Mouse (Mus musculus) lung, postnatal 14 days (tissue): ENCODE measurements around the gene Mlxip.

Source experiments
- DNase-seq: peaks from one replicate; pipeline ENCODE4 v3.0.0; 2021

The Mlxip gene

GRCm38 (mm10) chr5:123394303-123394956 lies at the start of gene Mlxip:
Gene Mlxip (plus strand): TSS chr5:123394798.
- DNase-seq: peak; percentile 95

- peak; percentile 64 for DNase-seq
These were observed 49.4 kb upstream of the Mlxip start for GRCm38 (mm10) chr5:123344963-123345852.

- DNase-seq: peak; percentile 80
These were observed 48.5 kb upstream of the Mlxip start for GRCm38 (mm10) chr5:123345853-123346654.

DNA sequence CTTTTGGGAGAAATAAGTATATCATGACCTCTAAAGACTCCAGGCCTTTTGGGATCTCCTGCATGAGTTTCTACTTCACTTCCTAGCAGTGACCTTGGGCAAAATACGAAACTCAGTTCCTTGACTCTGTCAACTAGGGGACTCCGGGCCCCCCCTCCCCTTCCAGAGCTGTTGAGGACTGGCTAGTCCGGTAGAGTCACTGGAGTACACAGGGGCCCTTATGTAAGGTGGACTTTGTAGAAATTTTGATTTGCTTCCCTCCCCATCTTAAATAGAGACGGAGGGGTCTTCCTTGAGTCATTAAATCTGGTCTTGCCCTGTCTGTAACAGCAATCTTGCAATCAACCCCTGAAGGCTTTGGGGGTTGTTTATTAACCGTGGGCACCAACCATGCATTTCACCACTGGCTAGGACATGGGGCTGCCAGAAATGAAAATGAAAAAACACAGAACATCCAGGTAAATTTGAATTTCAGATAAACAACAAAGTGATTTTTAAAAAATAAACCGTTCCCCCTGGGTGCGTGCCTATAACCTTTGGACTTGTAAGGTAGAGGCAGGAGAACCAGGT lies 47.8 kb upstream of the Mlxip start:
- DNase-seq: no peak

GRCm38 (mm10) chr5:123347985-123348384 lies 46.6 kb upstream of the Mlxip start:
- no peak for DNase-seq

DNA sequence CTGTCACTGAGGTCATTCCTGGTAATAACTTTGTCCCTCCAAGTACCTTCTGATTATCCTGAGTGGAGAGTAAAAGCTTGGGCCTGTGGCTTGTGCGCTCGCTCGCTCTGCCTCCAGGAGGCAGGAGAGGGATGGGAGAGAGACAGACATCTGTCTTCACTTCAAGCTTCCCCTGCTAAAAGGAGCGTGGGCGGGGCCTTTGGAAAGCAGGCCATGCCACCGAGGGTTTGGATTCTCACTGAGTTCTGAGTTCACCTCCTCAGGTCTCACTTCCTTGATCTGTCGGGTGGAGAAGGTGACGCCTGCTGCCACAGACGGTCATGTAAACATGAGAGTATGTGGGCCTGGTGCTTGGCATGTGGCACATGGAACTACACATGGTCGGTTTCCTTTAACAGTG lies 44.2 kb upstream of the Mlxip start:
- peak; percentile 39 for DNase-seq

DNA sequence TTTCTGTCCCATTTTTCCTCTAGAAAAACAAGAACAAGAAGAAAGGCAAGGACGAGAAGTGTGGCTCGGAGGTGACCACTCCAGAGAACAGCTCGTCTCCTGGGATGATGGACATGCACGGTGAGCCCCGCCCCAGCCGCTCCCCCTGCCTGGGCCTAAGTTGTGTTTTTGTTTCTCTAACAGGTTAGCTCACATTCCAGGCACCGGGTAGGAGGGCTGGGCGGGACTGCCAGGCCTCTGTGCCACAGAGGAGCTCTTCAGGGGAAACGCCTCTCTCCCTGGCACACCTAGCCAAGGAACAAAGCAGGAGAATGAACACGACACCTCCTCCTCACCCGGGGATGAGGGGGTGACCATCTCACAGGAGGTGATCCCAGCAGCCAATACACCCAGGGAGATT lies 38.7 kb upstream of the Mlxip start:
- peak; percentile 60 for DNase-seq

DNA sequence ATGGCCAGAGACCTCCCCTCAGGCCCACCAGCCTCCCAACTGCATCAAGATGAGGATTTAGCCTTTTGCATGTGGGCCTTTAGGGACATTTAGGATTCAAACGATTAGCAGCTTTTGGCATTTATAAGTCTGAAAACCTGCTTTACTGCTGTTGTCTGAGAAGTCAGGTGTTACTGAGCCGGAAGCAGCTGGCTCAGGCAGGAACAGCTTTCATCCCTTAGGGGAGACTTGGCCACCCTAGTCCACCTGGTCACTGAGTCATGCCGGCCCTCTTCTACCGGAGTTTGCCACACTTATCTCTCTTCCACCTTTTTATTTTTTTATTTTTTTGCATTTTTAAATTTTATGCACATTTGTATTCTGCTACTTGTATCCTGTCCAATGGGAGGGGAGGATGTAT lies 37.3 kb upstream of the Mlxip start:
- DNase-seq: no peak

GRCm38 (mm10) chr5:123359431-123359830 lies 35.2 kb upstream of the Mlxip start:
- no peak for DNase-seq

DNA sequence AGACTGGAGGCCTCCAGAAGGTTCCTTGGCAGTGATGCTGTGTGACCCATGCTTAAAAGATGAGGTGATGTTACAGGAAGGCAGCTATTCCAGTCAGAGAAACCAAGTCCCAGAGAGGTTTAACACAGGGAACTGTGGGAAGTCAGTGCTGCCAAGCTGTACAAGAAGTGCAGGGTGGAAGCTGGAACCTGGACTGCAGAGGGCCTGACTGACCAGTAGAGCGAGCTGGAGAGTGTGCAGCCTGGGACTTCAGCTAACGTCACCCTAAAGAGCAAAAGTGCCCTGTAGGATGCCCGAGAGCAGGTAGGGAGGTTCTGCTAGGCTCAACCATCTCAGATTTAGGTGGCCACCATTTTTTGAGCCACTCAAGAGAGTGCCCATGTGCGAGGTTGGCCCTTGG lies 31.7 kb upstream of the Mlxip start:
- DNase-seq: no peak

GRCm38 (mm10) chr5:123364302-123364971 lies 30.2 kb upstream of the Mlxip start:
- DNase-seq: peak; percentile 69

DNA sequence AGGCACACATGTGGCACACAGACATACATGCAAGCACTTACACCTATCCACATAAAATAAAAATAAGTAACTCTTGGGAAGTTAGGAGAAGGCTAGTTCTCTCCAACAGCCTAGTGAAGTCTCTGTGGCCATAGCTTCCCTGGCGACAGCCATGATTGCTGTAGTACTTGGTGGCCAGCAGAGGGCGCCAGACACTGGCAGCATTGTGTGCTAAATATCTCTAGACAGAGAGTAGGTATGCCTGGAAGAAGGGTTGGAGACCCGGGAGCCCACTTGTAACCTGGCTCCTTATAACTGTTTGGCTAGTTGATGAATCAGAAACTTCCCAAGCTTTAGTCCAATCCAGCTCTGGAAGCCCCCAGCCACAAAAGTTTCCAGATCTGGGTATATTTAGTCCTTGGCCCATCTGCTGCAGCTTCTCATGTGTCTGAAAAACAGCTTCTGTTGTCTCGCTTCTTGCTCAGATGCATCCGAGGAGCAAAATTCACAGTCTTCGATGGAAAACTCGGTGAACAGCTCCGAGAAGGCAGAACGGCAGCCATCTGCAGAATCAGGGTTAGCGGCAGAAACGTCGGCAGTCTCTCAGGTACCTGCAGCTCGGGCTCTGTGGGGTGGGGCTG lies 25.6 kb upstream of the Mlxip start:
- peak; percentile 63 for DNase-seq

DNA sequence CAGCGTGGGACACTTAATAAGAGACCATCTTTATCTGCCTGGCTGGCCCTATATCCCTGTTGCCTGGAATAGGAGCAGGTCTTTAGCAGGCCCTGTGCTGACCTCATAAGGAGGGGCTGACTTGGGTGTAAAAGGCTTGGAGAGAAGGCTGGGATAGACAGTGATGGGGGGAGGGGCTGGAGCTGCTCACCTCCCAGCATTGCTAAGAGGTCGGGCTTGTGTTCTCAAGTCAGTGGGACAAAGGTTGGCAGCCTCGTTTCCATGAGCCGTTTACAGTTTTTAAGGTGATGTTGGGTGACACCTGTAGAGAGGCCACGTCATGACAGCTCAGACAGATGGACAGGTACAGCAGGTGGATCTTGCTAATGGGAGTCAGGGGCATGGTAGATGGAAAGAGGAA lies 24.5 kb upstream of the Mlxip start:
- DNase-seq: no peak

GRCm38 (mm10) chr5:123375262-123375661 lies 19.3 kb upstream of the Mlxip start:
- DNase-seq: no peak

DNA sequence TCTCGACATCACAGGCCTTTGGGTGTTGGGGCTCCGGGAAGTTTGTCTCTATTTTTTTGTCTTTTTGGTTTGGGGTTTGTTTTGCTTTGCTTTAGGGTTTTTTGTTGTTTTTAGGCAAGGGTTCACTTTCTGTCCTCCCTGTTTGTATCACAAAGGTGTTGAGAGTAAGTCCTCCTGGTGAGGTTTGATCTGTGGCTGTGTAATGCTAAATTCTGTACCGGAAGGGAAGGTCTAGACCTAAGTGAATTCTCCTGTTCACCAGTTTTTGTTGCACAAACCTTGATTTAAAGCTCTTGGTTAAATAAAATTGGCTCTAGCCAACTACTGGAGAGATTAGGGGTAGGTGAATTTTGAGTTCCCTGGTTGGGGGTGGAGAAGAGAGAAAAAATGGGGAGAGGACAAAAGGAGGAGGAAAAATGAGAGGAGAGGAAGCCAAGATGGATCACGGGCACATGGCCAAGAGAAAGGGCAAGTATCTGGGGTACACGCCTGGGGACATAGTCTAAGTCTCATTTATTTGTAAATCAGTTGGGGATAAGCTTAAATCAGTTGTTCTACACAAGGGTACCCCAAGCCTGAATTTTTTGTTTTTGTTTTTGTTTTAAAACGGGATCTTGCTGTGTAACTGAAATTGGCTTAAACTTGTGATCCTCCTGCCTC lies 18.7 kb upstream of the Mlxip start:
- no peak for DNase-seq

- peak; percentile 84 for DNase-seq
These were observed 18.0 kb upstream of the Mlxip start for GRCm38 (mm10) chr5:123376569-123376968.

- DNase-seq: peak; percentile 88
These were observed 17.3 kb upstream of the Mlxip start for GRCm38 (mm10) chr5:123377120-123377955.

DNA sequence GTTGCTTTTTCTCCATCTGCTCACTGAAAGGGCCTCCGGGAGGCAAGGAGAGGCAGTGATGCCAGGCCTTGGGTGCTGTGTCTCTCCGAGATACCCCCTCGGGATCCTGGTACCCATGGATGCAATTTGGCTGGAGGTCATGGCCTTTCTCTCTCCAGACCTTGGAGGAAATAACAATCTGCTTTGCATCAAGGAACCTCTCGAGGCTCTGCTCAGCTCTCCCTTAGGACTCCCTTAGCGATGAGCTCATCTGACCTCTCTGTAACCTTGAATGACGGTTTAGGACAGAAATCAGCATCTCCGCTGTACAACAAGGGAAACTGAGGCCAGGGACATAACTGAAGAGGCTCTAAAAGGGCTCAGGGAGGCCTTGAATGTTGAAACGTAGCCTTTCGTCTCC lies 15.9 kb upstream of the Mlxip start:
- DNase-seq: no peak

- no peak for DNase-seq
These were observed 15.1 kb upstream of the Mlxip start for GRCm38 (mm10) chr5:123379504-123379931.

- DNase-seq: peak; percentile 55
These were observed 12.6 kb upstream of the Mlxip start for GRCm38 (mm10) chr5:123381968-123382367.
